Mouse (Mus musculus) midbrain, embryonic 16.5 days (tissue): ENCODE results near the gene Zfp74. TPM values are rescaled to one million over a fixed set of nuclear protein-coding genes. Genes with fewer than 3 reads are reported as not detected.
A peak's percentile ranks its signal among the peaks of the same experiment; 100 is the strongest.
"Not testable (repeated sequence)": the region's sequence is repeated elsewhere in the genome, so short reads cannot be mapped to it uniquely, and the experiment has no call there.

Source experiments
- ATAC-seq: fragments of 200-750 bp; cut with Nextera tagmentation; 2 replicates; pipeline ENCODE4 v1.8.0; 2017; ENCODE audit warnings: moderate TSS enrichment
- H3K27ac ChIP-seq: fragments of 300-500 bp; sonication (generic); 2 replicates; pipeline ENCODE4 v1.5.1; 2014; ENCODE audit warnings: mild to moderate bottlenecking, low read length, mixed read lengths
- H3K27me3 ChIP-seq: fragments of 300-500 bp; sonication (generic); 2 replicates; pipeline ENCODE4 v1.6.1; 2014; ENCODE audit warnings: low read depth, low read length, mixed read lengths; ENCODE audit not compliant: control insufficient read depth, insufficient read depth
- H3K36me3 ChIP-seq: fragments of 300-500 bp; sonication (generic); 2 replicates; pipeline ENCODE4 v1.6.1; 2014; ENCODE audit warnings: mild to moderate bottlenecking, low read length, moderate library complexity, mixed read lengths; ENCODE audit not compliant: control insufficient read depth, insufficient read depth
- H3K4me1 ChIP-seq: fragments of 300-500 bp; sonication (generic); 2 replicates; pipeline ENCODE4 v1.6.1; 2014; ENCODE audit warnings: mild to moderate bottlenecking, low read length, mixed read lengths; ENCODE audit not compliant: control insufficient read depth, insufficient read depth
- H3K4me2 ChIP-seq: fragments of 300-500 bp; sonication (generic); 2 replicates; pipeline ENCODE4 v1.6.1; 2014; ENCODE audit warnings: mild to moderate bottlenecking, low read length, mixed read lengths
- H3K4me3 ChIP-seq: fragments of 300-500 bp; sonication (generic); 2 replicates; pipeline ENCODE4 v1.5.1; 2014; ENCODE audit warnings: low read depth, mild to moderate bottlenecking, low read length, moderate library complexity, mixed read lengths
- H3K9ac ChIP-seq: fragments of 300-500 bp; sonication (generic); 2 replicates; pipeline ENCODE4 v1.6.1; 2014; ENCODE audit warnings: low read depth, low read length, mixed read lengths
- H3K9me3 ChIP-seq: fragments of 300-500 bp; sonication (generic); replicated peaks from 2 replicates; pipeline ENCODE4 v1.6.1; 2014; ENCODE audit warnings: mild to moderate bottlenecking, low read length, mixed read lengths; ENCODE audit not compliant: control insufficient read depth, poor library complexity, severe bottlenecking
- WGBS: fragments of 180-500 bp; shearing (Covaris S2); extraction: QIAGEN DNeasy Blood & Tissue Kit; methylation state at CpG from one replicate; pipeline ENCODE4 v1.1.7; 2014; 5-methylcytosine and 5-hydroxymethylcytosine counted together
- polyA plus RNA-seq: library from polyadenylated mRNA; unstranded; fragments of >200 nt; fragmentation: Nextera tagmentation; extraction: Ambion mirVana; gene quantifications from 2 replicates; pipeline ENCODE4 v1.2.1, GENCODE M21; 2015

Gene Zfp74
- polyA plus RNA-seq, 1 experiment from 2014 or later: 26.7 TPM

GRCm38 (mm10) chr7:29983340-29983689 lies 29.4 kb upstream of the Zfp74 start:
- peak overlapping the region; percentile 88 for H3K9ac ChIP-seq
- WGBS: 1% methylated on average over 8 of the region's 8 CpGs
- peak overlapping the region; percentile 94 for H3K4me3 ChIP-seq
- no peaks in the 10 kb centered on the region for H3K27me3 ChIP-seq
- H3K4me1 ChIP-seq: peaks cover 17% of the 10 kb centered on the region
- H3K9me3 ChIP-seq: no peaks in the 10 kb centered on the region
- H3K4me2 ChIP-seq: peak overlapping the region; percentile 78
- peaks cover 3% of the 10 kb centered on the region; the same call in 1 of the 2 replicates for H3K36me3 ChIP-seq
- no peak; the same call in 1 of the 2 replicates for ATAC-seq
- H3K27ac ChIP-seq: peak overlapping the region; percentile 89

DNA sequence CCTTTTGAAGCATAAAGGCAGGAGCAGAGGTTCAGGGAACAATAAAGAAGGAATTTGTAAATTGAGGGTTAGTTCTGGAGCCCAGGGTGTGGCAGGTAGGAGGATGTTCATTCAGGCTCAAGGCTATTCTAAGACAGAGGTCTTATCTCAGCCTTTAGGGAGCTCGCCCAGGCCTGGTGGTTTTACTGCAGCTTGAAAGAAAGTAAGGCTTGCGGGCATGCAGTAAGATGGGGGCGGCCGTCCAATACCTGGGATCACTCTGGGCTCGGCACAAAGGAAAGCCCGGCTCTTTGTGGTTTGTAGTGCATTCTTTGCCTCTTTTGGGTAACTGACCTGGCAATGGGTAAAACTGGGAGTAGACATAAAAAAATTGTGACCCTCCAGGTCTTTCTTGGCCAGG lies 29.0 kb upstream of the Zfp74 start:
- peak overlapping the region; percentile 94 for H3K4me3 ChIP-seq
- H3K4me1 ChIP-seq: peaks cover 17% of the 10 kb centered on the region
- H3K36me3 ChIP-seq: peaks cover under 1% of the 10 kb centered on the region; the same call in 1 of the 2 replicates
- peak overlapping the region; percentile 89 for H3K27ac ChIP-seq
- peak overlapping the region; percentile 78 for H3K4me2 ChIP-seq
- WGBS: 21% methylated on average over 6 of the region's 6 CpGs
- H3K27me3 ChIP-seq: no peaks in the 10 kb centered on the region
- peak; percentile 19; the same call in 1 of the 2 replicates for ATAC-seq
- H3K9ac ChIP-seq: peak overlapping the region; percentile 88
- H3K9me3 ChIP-seq: no peaks in the 10 kb centered on the region

DNA sequence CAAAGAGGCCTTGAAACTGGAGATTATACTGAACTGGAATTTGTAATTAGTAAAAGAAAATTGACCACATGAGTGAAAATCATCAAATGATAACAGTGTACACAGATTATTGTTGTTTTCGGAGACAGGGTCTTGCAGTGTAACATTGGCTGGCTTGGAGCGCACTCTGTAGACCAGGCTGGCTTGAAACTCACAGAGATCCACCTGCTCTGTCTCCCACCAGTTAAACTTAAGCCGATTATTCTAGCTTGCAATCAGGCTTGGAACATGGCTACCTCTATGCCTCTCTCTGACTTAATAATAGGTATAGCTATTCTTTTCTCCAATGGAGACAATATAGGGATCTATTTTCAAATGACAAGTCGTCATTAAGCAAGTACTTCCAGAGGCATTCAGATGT lies 28.5 kb upstream of the Zfp74 start:
- H3K9me3 ChIP-seq: no peaks in the 10 kb centered on the region
- H3K9ac ChIP-seq: no peak overlapping the region
- H3K4me3 ChIP-seq: no peak overlapping the region
- ATAC-seq: no peak
- H3K4me2 ChIP-seq: peak overlapping the region; percentile 78
- H3K27me3 ChIP-seq: no peaks in the 10 kb centered on the region
- H3K27ac ChIP-seq: no peak overlapping the region
- H3K4me1 ChIP-seq: peaks cover 17% of the 10 kb centered on the region
- no peaks in the 10 kb centered on the region for H3K36me3 ChIP-seq
- 76% methylated on average over 4 of the region's 4 CpGs for WGBS

DNA sequence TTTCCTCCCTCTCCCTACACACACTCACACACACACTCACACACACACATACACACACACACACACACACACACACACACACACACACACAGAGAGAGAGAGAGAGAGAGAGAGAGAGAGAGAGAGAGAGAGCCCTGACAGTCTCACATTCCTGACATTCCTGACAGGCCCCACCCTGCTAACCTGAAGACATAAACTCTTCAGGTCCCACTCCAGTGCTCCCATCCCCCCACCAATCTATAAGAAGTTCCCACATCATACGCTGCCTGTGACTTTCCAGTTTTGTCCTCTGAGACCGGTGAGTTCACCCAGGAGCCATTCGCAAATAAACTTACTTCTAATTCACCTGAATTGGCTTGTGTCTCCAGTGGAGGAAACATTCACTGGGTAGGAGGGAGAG lies 28.0 kb upstream of the Zfp74 start:
- no peak overlapping the region for H3K9ac ChIP-seq

DNA sequence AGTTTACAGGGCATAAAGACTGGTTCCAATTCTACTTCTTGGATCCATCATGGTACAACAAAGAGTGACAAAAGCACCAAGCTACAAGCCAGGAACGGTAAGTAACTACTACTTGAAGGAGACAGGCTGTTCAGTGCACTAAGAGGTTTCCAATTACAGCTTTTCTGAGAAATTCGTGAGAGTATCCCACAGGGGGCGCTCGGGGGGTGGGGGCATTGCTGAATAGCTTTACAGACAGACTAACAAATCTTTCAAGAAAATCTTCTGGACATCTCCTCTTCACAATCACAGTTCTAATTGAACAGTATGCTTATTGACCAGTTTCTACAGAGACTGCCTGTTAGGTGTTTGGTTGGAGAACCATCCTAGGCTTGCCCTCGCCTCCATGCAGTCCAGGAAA lies 27.6 kb upstream of the Zfp74 start:
- ATAC-seq: no peak
- H3K4me1 ChIP-seq: peaks cover 17% of the 10 kb centered on the region
- WGBS: 62% methylated on average over 5 of the region's 5 CpGs
- no peak overlapping the region for H3K9ac ChIP-seq
- no peaks in the 10 kb centered on the region for H3K27me3 ChIP-seq
- H3K4me3 ChIP-seq: no peak overlapping the region
- no peak overlapping the region for H3K4me2 ChIP-seq
- H3K36me3 ChIP-seq: no peaks in the 10 kb centered on the region
- no peaks in the 10 kb centered on the region for H3K9me3 ChIP-seq
- no peak overlapping the region for H3K27ac ChIP-seq

More for the DNA sequence above, 28.0 kb upstream of the Zfp74 start:
- no peaks in the 10 kb centered on the region for H3K9me3 ChIP-seq
- H3K27me3 ChIP-seq: no peaks in the 10 kb centered on the region
- no peak overlapping the region for H3K4me3 ChIP-seq
- H3K4me2 ChIP-seq: no peak overlapping the region
- H3K36me3 ChIP-seq: no peaks in the 10 kb centered on the region
- no peak for ATAC-seq
- no peak overlapping the region for H3K27ac ChIP-seq
- H3K4me1 ChIP-seq: peaks cover 17% of the 10 kb centered on the region
- WGBS: 89% methylated on average over 3 of the region's 3 CpGs

DNA sequence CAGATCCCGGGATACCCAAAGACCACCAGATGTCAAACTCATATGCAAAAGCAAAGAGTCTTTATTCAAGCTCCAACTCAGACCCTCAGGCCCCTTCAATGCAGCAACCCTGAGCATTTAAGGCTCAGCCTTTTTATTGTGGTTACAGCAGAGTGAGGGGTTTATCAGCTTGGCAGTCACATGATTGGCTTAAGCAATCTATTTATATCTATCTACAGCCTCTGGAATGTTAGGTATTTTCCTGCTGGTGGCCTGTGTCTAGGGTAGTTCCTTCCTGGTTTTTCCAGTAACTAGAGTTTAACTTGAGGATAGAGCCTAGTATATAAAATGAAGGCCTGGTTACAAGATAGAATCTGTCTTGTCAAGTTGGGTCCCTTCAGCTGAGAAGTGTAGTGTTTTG lies 26.9 kb upstream of the Zfp74 start:
- no peak overlapping the region for H3K27ac ChIP-seq
- no peaks in the 10 kb centered on the region for H3K9me3 ChIP-seq
- H3K4me1 ChIP-seq: peaks cover 17% of the 10 kb centered on the region
- H3K4me2 ChIP-seq: no peak overlapping the region
- 90% methylated on average over 1 of the region's 1 CpGs for WGBS
- H3K27me3 ChIP-seq: no peaks in the 10 kb centered on the region
- no peak overlapping the region for H3K4me3 ChIP-seq
- no peak overlapping the region for H3K9ac ChIP-seq
- no peak for ATAC-seq
- H3K36me3 ChIP-seq: no peaks in the 10 kb centered on the region

DNA sequence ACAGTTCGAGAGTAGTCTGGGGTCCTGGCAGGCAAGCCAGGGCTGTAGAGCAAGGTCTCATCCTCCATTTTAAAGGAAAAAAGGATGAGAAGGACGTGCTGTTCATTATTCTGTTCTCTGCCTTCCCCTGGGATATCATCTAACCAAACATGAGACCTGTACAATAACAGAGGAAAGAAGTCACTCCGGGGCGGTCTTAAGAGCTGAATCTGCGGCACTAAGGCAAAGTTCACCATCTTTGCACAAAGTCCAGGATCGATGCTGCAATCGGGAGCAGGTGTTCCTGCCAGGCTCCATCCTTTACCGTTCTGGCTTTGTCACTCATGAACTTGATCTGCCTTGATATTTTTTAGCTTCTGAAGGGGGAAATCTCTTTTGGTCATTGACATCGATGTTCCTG lies 16.8 kb upstream of the Zfp74 start:
- Histone ChIP-seq H3K27ac (no peak overlapping the region), H3K4me1 (no peaks in the 10 kb centered on the region), H3K36me3 (no peaks in the 10 kb centered on the region), H3K27me3 (no peaks in the 10 kb centered on the region), H3K4me3 (no peak overlapping the region), H3K9me3 (no peaks in the 10 kb centered on the region), H3K4me2 (no peak overlapping the region), H3K9ac (no peak overlapping the region)
- 88% methylated on average over 9 of the region's 9 CpGs for WGBS
- ATAC-seq: no peak

GRCm38 (mm10) chr7:29965115-29965810 lies 11.4 kb upstream of the Zfp74 start:
- not testable (repeated sequence) for H3K9me3 ChIP-seq, H3K4me1 ChIP-seq, H3K27ac ChIP-seq, H3K4me3 ChIP-seq, H3K27me3 ChIP-seq, H3K4me2 ChIP-seq, ATAC-seq, H3K36me3 ChIP-seq, H3K9ac ChIP-seq
- 55% methylated on average over 33 of the region's 39 CpGs for WGBS

GRCm38 (mm10) chr7:29959004-29959403 lies 5.1 kb upstream of the Zfp74 start:
- H3K27me3 ChIP-seq: no peaks in the 10 kb centered on the region
- no peak overlapping the region for H3K4me3 ChIP-seq
- 0 out of 2 replicates have a peak, but pooled peaks cover 2% of the 10 kb centered on the region for H3K4me1 ChIP-seq
- 56% methylated on average over 3 of the region's 3 CpGs for WGBS
- H3K9ac ChIP-seq: no peak overlapping the region
- no peak overlapping the region for H3K27ac ChIP-seq
- H3K9me3 ChIP-seq: no peaks in the 10 kb centered on the region
- ATAC-seq: no peak
- H3K36me3 ChIP-seq: no peaks in the 10 kb centered on the region
- no peak overlapping the region for H3K4me2 ChIP-seq
